Mouse (Mus musculus) small intestine, adult 2 months (tissue): ENCODE results near the gene Pradc1. TPM values are rescaled to one million over a fixed set of nuclear protein-coding genes. Genes with fewer than 3 reads are reported as not detected.

Source experiments
- H3K27ac ChIP-seq: fragments of 200-500 bp; 2 replicates; pipeline ENCODE4 v1.5.1; 2012; ENCODE audit warnings: low read depth, low read length, control low read depth, inconsistent platforms; ENCODE audit not compliant: insufficient read depth
- H3K27me3 ChIP-seq: fragments of 200-500 bp; 2 replicates; pipeline ENCODE4 v1.6.1; 2012; ENCODE audit warnings: mild to moderate bottlenecking, moderate library complexity, low read length, inconsistent platforms; ENCODE audit not compliant: control insufficient read depth, insufficient read depth
- H3K36me3 ChIP-seq: fragments of 200-500 bp; 2 replicates; pipeline ENCODE4 v1.6.1; 2012; ENCODE audit warnings: mild to moderate bottlenecking, low read length, control low read depth, inconsistent platforms; ENCODE audit not compliant: control insufficient read depth, insufficient read depth
- H3K4me1 ChIP-seq: fragments of 200-500 bp; 2 replicates; pipeline ENCODE4 v1.6.1; 2012; ENCODE audit warnings: low read length, inconsistent platforms, mixed read lengths; ENCODE audit not compliant: control insufficient read depth, insufficient read depth, insufficient read length
- H3K4me3 ChIP-seq: fragments of 200-500 bp; 2 replicates; pipeline ENCODE4 v1.5.1; 2012; ENCODE audit warnings: low read depth, mild to moderate bottlenecking, control low read depth, inconsistent platforms, low read length, moderate library complexity
- CTCF ChIP-seq: fragments of 200-500 bp; IDR thresholded peaks from 2 replicates; pipeline ENCODE4 v1.5.1; 2012; ENCODE audit warnings: low read depth, mild to moderate bottlenecking, control low read depth, inconsistent platforms, low read length, moderate library complexity, mixed read lengths; ENCODE audit not compliant: insufficient replicate concordance, insufficient read length; ENCODE audit errors: extremely low read depth
- POLR2A ChIP-seq: fragments of 200-500 bp; IDR thresholded peaks from 2 replicates; pipeline ENCODE4 v1.6.1; 2012; ENCODE audit warnings: low read depth, mild to moderate bottlenecking, control low read depth, inconsistent platforms, low read length, moderate library complexity
- WGBS: fragments of 180-500 bp; shearing (Covaris S2); methylation state at CpG from one replicate; pipeline ENCODE4 v1.1.7; 2018; 5-methylcytosine and 5-hydroxymethylcytosine counted together
- polyA plus RNA-seq: library from polyadenylated mRNA; depleted of rRNA; stranded (reverse); fragments of >200 nt; gene quantifications from 2 replicates; pipeline ENCODE4 v1.2.3, GENCODE M21; 2012

The Pradc1 gene
- polyA plus RNA-seq, 1 experiment: 15.9 TPM

GRCm38 (mm10) chr6:85475581-85475980 lies 23.8 kb upstream of the Pradc1 start:
- H3K27me3 ChIP-seq: no peaks in the 10 kb centered on the region
- H3K4me3 ChIP-seq: no peak overlapping the region
- TF ChIP-seq CTCF (no peak), POLR2A (no peak)
- no peaks in the 10 kb centered on the region for H3K4me1 ChIP-seq
- H3K27ac ChIP-seq: no peak overlapping the region
- 49% methylated on average over 3 of the region's 3 CpGs for WGBS
- H3K36me3 ChIP-seq: no peaks in the 10 kb centered on the region

DNA sequence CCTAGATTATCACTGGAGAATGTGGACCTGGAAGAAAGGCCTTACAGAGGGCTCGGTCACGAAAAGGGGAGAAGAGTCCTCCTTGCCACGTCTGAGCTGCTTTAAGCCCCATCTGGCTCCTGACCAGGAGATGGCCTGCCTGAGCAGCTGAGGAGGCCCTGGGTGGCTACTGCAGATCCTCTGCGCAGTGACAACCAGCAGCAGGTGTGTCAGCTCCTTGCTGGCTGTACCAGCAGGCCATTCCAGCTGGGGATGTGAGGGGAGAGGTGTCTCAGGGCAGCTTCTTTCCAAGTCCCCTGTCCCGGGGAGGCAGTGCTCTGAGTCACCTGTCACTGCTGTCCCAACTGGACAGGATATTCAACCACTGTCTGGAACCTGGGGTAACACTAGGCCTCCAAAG lies 20.8 kb upstream of the Pradc1 start:
- H3K4me1 ChIP-seq: no peaks in the 10 kb centered on the region
- no peak overlapping the region for H3K4me3 ChIP-seq
- no peak overlapping the region for H3K27ac ChIP-seq
- H3K36me3 ChIP-seq: peaks cover 13% of the 10 kb centered on the region
- no peak for TF ChIP-seq POLR2A
- no peak for TF ChIP-seq CTCF
- no peaks in the 10 kb centered on the region for H3K27me3 ChIP-seq
- 57% methylated on average over 5 of the region's 5 CpGs for WGBS

DNA sequence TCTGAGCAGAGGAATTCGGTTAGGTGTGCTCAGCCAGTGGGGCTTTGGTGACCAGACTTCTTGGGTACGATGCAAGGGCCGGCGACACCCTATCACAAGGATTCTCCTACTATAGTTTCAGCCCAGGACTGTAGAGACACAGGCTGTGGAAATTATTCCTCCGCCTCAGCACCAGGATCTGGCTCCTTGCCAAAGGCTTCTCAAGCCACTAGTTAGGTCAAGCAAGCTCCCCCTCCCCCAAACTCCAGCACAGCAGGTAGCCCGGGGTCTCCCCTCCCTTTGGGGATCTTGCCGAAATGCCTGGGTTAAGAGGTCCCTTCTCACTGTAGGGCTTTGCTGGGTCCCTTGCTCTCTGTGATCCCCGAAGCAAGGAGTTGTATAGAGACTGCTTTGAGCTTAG lies 20.2 kb upstream of the Pradc1 start:
- WGBS: 69% methylated on average over 8 of the region's 8 CpGs
- no peaks in the 10 kb centered on the region for H3K4me1 ChIP-seq
- H3K27ac ChIP-seq: no peak overlapping the region
- no peaks in the 10 kb centered on the region for H3K27me3 ChIP-seq
- H3K4me3 ChIP-seq: no peak overlapping the region
- H3K36me3 ChIP-seq: peaks cover 19% of the 10 kb centered on the region
- no peak for TF ChIP-seq POLR2A
- TF ChIP-seq CTCF: no peak

DNA sequence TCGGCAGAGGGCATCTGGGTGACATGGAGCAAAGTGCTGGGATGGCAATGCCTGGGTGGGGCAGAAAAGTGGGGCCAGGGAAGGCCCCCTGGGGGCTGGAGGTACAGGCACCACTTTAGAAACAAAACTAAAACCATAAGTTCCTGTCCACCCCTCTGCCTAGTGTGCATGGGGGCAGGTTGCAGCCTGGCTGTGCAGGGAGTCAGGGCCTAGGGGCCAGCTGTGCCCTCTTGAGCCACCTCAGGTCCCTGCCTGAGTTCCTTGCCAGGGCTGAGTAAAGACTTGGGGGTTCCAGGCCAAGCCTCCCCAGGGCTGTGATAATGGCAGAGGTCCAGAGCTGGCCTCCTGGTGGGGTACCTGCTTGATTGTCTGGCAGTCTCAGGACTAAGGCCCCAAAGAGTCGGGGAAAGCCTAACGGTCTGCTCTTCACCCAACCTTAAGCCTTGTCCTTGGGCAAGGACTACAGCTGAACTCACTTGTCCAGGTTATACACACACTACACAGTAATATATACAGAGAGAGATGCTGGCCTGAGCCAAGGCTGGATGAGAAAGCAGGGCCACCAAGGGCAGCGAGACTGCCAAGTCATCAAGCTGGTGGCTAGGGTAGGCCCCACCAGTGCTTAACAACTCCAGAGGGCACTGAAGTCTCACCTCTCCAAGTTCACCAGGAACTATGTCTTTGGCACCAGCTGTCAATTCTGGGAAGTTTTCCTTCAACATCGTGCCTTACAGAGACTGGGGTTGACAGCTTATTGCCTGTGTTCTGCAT lies 18.1 kb upstream of the Pradc1 start:
- no peak overlapping the region for H3K4me3 ChIP-seq
- no peaks in the 10 kb centered on the region for H3K4me1 ChIP-seq
- H3K27me3 ChIP-seq: no peaks in the 10 kb centered on the region
- 60% methylated on average over 5 of the region's 5 CpGs for WGBS
- TF ChIP-seq CTCF (no peak), POLR2A (no peak)
- peaks cover 38% of the 10 kb centered on the region for H3K36me3 ChIP-seq
- H3K27ac ChIP-seq: no peak overlapping the region

- H3K36me3 ChIP-seq: peaks cover 78% of the 10 kb centered on the region
These were observed 13.6 kb upstream of the Pradc1 start for GRCm38 (mm10) chr6:85465381-85465780.

DNA sequence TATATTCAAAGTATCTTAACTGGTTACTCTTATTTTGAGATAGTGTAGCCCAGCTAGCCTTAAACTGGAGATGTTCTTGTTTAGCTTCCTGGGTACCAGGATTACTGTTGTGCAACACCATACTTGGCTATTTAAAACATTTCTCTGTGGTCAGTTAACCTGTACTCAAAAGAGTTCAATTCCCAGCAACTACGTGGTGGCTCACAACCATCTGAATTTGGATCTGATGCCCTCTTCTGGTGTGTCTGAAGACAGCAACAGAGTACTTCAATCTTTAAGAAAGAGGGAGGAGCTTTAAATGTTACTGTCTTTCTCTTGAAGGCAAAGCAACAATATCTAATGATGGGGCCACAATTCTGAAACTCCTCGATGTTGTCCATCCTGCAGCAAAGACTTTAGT lies 7.9 kb upstream of the Pradc1 start:
- no peaks in the 10 kb centered on the region for H3K27me3 ChIP-seq
- H3K27ac ChIP-seq: no peak overlapping the region
- 84% methylated on average over 2 of the region's 2 CpGs for WGBS
- no peak overlapping the region for H3K4me3 ChIP-seq
- TF ChIP-seq POLR2A: no peak
- TF ChIP-seq CTCF: no peak
- H3K36me3 ChIP-seq: peaks cover 44% of the 10 kb centered on the region
- no peaks in the 10 kb centered on the region for H3K4me1 ChIP-seq

More at GRCm38 (mm10) chr6:85465381-85465780, 13.6 kb upstream of the Pradc1 start:
- Histone ChIP-seq H3K27me3 (no peaks in the 10 kb centered on the region), H3K4me3 (no peak overlapping the region), H3K4me1 (no peaks in the 10 kb centered on the region), H3K27ac (no peak overlapping the region)
- TF ChIP-seq POLR2A (no peak), CTCF (no peak)

- Histone ChIP-seq H3K4me1 (peaks cover 8% of the 10 kb centered on the region), H3K4me3 (peak overlapping the region; percentile 75; the same call in 1 of the 2 replicates), H3K27me3 (no peaks in the 10 kb centered on the region), H3K36me3 (no peaks in the 10 kb centered on the region), H3K27ac (0 out of 2 replicates have a peak overlapping the region, but pooled peaks have one; percentile 92)
- TF ChIP-seq CTCF (no peak), POLR2A (no peak)
- 2% methylated on average over 7 of the region's 7 CpGs for WGBS
These were observed 1.0 kb upstream of the Pradc1 start for GRCm38 (mm10) chr6:85452816-85453215.

- H3K36me3 ChIP-seq: no peaks in the 10 kb centered on the region
- WGBS: under 1% methylated on average over 15 of the region's 15 CpGs
- peak overlapping the region; percentile 75 for H3K4me3 ChIP-seq
- peak overlapping the region; percentile 92 for H3K27ac ChIP-seq
- H3K4me1 ChIP-seq: peaks cover 8% of the 10 kb centered on the region
- no peaks in the 10 kb centered on the region for H3K27me3 ChIP-seq
- TF ChIP-seq CTCF: no peak
- no peak for TF ChIP-seq POLR2A
These were observed 568 bp upstream of the Pradc1 start for GRCm38 (mm10) chr6:85452411-85452665.
